Mouse (Mus musculus): ENCODE data around the gene Rab13. TPM values are rescaled to one million over a fixed set of nuclear protein-coding genes. Genes with fewer than 3 reads are reported as not detected.

Rab13 gene
- total RNA-seq (2021), result 10 to 100 TPM in 1 of 2 experiments, 1 to 10 TPM in 1; 9.4 to 10.4 TPM
- long read RNA-seq, partial matches to known transcripts, result 1 of 7 reads
- long read RNA-seq, other reads (novel, unspliced or antisense), result 3 of 7 reads

DNA sequence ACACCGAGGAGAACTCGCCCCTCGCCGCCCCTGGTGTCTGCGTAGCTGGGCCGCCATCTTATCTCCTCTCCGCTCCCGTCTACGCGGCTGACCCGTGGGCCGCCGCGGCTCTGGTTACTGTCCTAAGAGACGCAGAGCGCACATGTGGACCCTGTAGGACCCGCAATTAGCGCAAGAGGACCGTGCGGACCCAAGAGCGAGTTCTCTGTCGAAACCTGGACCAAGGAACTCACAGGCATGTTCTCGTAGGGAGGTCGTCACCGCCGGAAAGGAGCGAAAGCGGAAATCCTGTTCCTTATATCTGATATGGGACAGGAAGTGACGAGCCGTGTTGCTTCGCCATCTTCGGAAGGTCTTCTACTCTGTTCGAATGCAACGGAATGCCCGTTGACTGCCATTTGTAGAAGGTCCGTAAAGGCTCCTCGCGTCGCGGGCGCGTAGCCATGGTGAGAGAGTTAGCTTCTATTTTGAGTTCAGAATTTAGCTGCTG lies at the start of gene Rab13, which contains the start of gene Rps27:
Rab13 (plus strand) TSS at position 319 of the 490 bp plus-strand sequence.
Rps27 (minus strand) TSS at position 275 of the 490 bp plus-strand sequence.
- peak; percentile 88 to 96 for DNase-seq (ENCODE audit: low spot score in 2 of 2)

DNA sequence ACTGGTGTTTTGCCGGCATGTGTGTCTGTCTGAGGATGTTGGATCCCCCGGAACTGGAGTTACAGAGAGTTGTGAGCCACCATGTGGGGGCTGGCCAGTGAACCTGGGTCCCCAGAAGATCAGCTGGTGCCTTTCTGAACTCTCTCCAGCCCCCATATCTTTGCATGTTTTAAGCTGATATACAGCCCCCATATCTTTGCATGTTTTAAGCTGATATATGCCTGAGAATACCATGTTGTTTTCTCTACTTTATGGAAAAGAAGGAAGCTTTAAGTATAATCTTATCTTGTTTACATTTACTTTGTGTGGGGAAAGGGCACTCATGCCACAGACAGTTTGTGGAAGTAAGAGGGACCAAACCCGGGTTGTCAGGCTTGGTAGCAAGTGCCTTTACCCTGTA lies 33.9 kb upstream of the Rab13 start:
- no peak for DNase-seq (ENCODE audit: low spot score in 2 of 2)

DNA sequence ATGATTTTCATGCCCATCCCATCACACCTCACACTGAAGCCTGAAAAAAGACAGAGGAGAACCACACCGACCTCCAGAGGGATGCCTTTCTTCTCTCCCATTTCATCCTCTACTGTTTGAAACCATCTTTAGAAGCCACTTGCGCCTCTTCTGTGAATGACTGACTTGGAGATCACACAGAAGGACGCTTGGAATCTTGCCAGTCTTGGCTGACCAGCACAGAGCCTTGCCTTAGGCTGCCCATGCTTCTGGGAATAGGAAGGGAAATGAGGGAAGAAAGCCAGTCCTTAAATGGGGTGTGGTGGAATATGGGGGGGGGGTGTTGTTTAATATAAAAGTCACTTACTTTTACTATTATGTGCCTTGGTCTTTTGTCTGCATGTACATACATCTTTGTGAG lies 29.9 kb upstream of the Rab13 start:
- no peak for DNase-seq (ENCODE audit: low spot score in 2 of 2)

GRCm38 (mm10) chr3:90190859-90191510 lies 22.5 kb upstream of the Rab13 start:
- no peak for DNase-seq (ENCODE audit: low spot score in 2 of 2)

- no peak for DNase-seq (ENCODE audit: low spot score in 2 of 2)
These were observed 18.7 kb upstream of the Rab13 start for GRCm38 (mm10) chr3:90194759-90195158.

GRCm38 (mm10) chr3:90195644-90196043 lies 17.9 kb upstream of the Rab13 start:
- no peak for DNase-seq (ENCODE audit: low spot score in 2 of 2)

GRCm38 (mm10) chr3:90197548-90197947 lies 15.9 kb upstream of the Rab13 start:
- no peak for DNase-seq (ENCODE audit: low spot score in 2 of 2)

GRCm38 (mm10) chr3:90202884-90203283 lies 10.6 kb upstream of the Rab13 start:
- no peak for DNase-seq (ENCODE audit: low spot score in 2 of 2)

GRCm38 (mm10) chr3:90203619-90204018 lies 9.9 kb upstream of the Rab13 start:
- no peak for DNase-seq (ENCODE audit: low spot score in 2 of 2)

DNA sequence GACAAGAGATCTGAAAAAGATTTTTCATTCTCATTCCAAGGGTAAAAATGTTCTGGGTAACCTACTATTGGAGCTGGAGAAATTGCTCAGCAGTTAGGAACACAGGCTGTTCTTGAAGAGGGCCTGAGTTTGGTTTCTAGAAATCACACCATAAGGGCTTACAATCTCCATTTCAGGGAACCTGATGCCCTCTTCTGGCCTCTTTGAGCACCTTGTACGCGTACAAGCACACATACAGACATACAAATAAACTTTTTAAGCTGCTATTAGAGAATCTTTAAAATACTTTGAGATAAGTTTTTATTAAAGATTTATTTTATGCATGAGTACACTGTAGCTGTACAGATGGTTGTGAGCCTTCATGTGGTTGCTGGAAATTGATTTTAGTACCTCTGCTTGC lies 8.9 kb upstream of the Rab13 start:
- DNase-seq (ENCODE audit: low spot score in 2 of 2), result no peak

GRCm38 (mm10) chr3:90208662-90209061 lies 4.8 kb upstream of the Rab13 start:
- DNase-seq (ENCODE audit: low spot score in 2 of 2), result no peak

DNA sequence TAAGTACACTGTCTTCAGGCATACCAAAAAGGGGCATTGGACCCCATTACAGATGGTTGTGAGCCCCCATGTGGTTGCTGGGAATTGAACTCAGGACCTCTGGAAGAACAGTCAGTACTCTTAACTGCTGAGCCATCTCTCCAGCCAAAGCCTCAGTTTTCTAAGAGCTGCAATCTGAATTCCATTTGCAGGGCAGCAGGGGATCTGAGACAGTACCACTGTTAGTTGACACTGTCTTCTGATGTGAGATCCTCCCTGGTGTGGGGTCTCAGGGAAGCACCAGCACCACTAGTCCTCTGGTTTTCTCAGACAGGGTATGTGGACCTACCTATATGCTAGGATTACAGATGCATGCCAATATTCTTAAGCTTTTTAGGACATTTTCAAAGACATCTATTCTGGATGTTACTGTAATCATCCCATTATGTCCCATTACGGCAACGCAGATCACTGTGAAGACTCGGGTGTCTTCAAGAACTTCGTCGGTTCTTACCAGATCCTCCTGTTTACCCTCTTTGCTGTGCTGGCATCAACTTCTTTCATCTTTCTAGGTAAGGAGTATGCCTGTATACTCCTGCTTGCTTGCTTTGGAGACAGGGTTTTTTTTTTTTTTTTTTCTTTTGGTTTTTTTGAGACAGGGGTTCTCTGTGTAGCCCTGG lies 3.5 kb upstream of the Rab13 start:
- DNase-seq (ENCODE audit: low spot score in 2 of 2), result no peak

DNA sequence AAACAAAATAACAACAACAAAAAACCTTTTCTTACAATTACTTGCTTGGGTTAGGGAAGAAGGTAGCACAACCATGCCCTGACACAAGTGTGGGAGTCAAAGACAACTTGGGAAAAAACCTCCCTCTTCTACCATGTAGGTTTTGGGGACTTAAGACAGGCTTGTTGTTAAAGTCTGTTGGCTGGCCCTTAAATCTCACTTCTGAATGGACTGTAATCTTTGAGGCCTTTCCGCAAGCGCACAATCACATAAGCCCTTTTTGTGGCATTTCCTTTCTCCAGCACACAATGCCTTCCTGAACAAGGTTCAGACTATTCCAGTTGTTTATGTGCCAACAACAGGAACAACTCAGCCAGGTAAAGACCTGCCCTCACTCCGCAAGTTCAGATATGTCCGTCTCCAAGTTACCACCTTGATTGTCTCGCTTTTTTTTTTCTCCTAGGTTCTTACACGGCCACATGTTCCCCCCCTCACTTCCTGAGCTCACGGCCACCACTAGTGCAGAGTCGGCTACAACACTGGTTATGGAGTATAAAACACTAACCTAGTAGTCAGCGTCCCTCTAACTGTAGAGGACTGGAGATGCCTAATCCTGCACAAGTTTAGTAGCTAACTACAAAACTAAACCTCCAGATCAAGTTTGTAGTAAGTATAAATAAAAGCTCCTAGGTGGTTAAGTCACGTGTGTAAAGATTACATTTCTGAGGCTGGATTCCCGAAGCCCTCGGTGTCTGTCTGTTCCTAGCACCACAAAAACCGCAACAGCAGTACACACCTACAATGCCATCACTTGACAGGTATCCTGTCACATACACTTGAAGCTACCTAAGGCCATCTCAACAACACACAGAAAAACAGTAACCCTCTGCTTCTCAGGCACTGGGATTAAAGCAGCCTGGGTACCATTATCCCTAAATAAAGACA lies 1.8 kb upstream of the Rab13 start:
- no peak for DNase-seq (ENCODE audit: low spot score in 2 of 2)

DNA sequence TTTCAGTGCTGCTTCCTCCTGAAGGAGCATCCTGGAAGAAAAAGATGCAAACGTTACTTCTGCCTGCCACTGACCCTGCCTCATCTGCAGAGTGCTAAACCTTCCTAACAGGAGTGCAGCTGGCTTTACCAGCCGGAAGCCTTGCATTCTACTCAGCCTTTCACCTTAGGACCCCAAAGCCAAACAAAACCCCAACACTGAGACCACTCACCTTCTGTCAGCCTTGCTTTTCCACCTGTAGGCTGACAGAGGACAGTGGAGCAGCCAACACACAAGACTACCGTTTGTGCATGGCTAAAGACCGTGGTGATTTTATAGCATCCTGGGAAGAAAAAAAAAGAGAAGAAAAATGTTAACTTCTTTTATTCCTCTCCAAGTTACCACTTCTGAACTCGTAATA lies 772 bp upstream of the Rab13 start:
- no peak for DNase-seq (ENCODE audit: low spot score in 2 of 2)

GRCm38 (mm10) chr3:90213956-90214684 lies 625 bp downstream of the Rab13 start:
- DNase-seq (ENCODE audit: low spot score in 2 of 2), result peak in 1 of 2 experiments; percentile 14

DNA sequence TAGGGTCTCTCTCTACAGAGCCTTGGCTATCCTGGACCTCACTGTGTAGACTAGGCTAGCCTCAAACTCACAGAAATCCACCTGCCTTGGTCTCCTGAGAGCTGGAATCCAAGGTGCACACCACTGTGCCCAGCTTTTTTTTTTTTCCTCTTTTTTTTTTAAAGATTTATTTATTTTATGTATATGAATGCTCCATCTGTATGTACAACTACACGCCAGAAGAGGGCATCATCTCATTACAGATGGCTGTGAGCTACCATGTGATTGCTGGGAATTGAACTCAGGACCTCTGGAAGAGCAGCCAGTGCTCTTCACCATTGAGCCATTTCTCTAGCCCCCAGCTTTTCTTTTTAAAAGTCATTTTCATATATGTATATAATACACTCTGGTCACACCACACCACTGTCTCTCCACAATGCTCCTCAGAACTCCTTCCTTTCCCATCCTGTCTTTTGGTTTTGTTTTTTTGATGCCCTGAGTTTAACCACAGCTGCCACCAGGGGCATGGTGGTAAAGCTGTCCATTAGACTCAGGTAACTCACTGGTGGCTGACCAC lies 2.4 kb downstream of the Rab13 start:
- no peak for DNase-seq (ENCODE audit: low spot score in 2 of 2)

GRCm38 (mm10) chr3:90220088-90220487 lies 6.6 kb downstream of the Rab13 start:
- DNase-seq (ENCODE audit: low spot score in 2 of 2), result peak; percentile 38 to 81

DNA sequence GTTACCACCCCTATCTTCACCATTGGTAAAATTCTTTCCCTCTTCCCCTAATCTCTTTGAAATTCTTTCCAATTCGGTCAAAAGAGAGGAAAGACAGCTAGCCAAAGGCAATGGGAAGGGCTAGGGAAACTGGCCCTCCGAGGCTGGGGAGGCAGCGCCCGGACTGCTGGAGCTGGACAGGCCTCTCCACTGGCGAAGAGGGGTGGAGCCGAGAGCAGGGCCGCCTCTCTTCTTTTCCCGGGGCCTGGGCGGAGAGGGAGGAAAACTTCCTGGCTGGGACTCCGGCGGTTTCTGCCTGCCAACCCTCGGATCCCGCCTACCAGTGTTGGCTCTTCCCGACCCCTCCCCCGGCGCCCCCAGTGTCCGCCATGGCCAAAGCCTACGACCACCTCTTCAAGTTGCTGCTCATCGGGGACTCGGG lies 7.0 kb downstream of the Rab13 start:
- DNase-seq (ENCODE audit: low spot score in 2 of 2), result peak; percentile 30 to 36

DNA sequence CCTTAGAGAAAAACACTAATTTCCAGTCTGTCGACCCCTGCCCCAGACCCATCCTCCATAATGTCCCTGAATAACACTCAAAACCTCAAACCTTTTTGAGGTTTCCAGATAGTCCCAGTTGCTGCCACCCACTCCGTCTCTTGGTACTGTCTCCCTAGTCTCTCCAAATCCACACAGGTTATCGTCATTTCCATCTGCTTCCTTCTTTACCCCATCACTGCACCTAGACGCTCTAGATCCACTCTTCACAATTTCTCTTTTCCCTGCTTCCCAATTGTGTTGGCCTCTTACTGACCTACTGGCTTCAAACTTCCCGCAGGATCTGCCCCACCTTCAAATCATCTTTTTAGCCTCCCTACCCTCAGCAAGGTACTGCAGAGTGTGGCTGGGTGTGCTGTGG lies 7.6 kb downstream of the Rab13 start:
- DNase-seq (ENCODE audit: low spot score in 2 of 2), result no peak

- no peak for DNase-seq (ENCODE audit: low spot score in 2 of 2)
These were observed 9.0 kb downstream of the Rab13 start for GRCm38 (mm10) chr3:90222455-90222854.
